Mouse (Mus musculus) liver, embryonic 14.5 days (tissue): ENCODE measurements around the gene Gm10663.

Experiments
- CTCF ChIP-seq: IDR thresholded peaks from 2 replicates; pipeline ENCODE4 v1.5.1; 2016; ENCODE audit warnings: antibody characterized with exemption, low read depth, control low read depth
- EP300 ChIP-seq: IDR thresholded peaks from 2 replicates; pipeline ENCODE4 v1.6.1; 2016; ENCODE audit warnings: antibody characterized with exemption, low read depth

GRCm38 (mm10) chr8:65047801-65048200 lies 27.0 kb upstream of the Gm10663 start:
- TF ChIP-seq EP300 (no peak), CTCF (no peak)
